Mouse (Mus musculus) C2C12 (cell line): ENCODE measurements around the gene Tmed10. TPM values are rescaled to one million over a fixed set of nuclear protein-coding genes. Genes with fewer than 3 reads are reported as not detected.

Source experiments
- H3K27me3 ChIP-seq: one replicate; pipeline ENCODE4 v1.6.1; 2011; ENCODE audit not compliant: control insufficient read depth, insufficient read depth, insufficient read length
- H3K36me3 ChIP-seq: one replicate; pipeline ENCODE4 v1.6.1; 2011; ENCODE audit not compliant: control insufficient read depth, insufficient read depth
- H3K4me3 ChIP-seq: one replicate; pipeline ENCODE4 v1.5.1; 2011; ENCODE audit warnings: mild to moderate bottlenecking, control low read depth; ENCODE audit not compliant: poor library complexity, insufficient read depth, severe bottlenecking
- H3K79me2 ChIP-seq: one replicate; pipeline ENCODE4 v1.6.1; 2011; ENCODE audit not compliant: control insufficient read depth, insufficient read depth
- H3K79me3 ChIP-seq: one replicate; pipeline ENCODE4 v1.6.1; 2011; ENCODE audit warnings: low read depth, control low read depth
- H3ac ChIP-seq: one replicate; pipeline ENCODE3; 2011; ENCODE audit warnings: low read depth; ENCODE audit not compliant: control insufficient read depth, insufficient read length
- CEBPB ChIP-seq: IDR thresholded peaks from one replicate; pipeline ENCODE4 v1.6.1; 2011; ENCODE audit warnings: low read depth, mild to moderate bottlenecking, control low read depth, moderate library complexity
- CTCF ChIP-seq: IDR thresholded peaks from one replicate; pipeline ENCODE4 v1.5.1; 2011; ENCODE audit not compliant: control insufficient read depth, insufficient read depth, insufficient read length
- FOSL1 ChIP-seq: IDR thresholded peaks from one replicate; pipeline ENCODE4 v1.8.0; 2011; ENCODE audit warnings: mild to moderate bottlenecking, low read length; ENCODE audit not compliant: poor library complexity, insufficient read depth, severe bottlenecking
- MAX ChIP-seq: IDR thresholded peaks from one replicate; pipeline ENCODE4 v1.6.1; 2011; ENCODE audit warnings: mild to moderate bottlenecking, control low read depth
- MYOD1 ChIP-seq: IDR thresholded peaks from one replicate; pipeline ENCODE4 v1.6.1; 2011; ENCODE audit warnings: low read depth; ENCODE audit not compliant: control insufficient read depth, insufficient read length
- MYOG ChIP-seq: IDR thresholded peaks from one replicate; pipeline ENCODE4 v1.6.1; 2011; ENCODE audit not compliant: control insufficient read depth, insufficient read length; ENCODE audit errors: extremely low read depth
- USF1 ChIP-seq: IDR thresholded peaks from one replicate; pipeline ENCODE4 v1.6.1; 2011; ENCODE audit warnings: low read depth, mild to moderate bottlenecking, control low read depth, moderate library complexity
- polyA plus RNA-seq: library from polyadenylated mRNA; unstranded; fragments of >200 nt; fragmentation: generic; extraction: Trizol; gene quantifications from one replicate; pipeline ENCODE4 v1.2.1, GENCODE M21; 2012; ENCODE audit warnings: missing spikeins

The Tmed10 gene
- polyA plus RNA-seq, 1 experiment: 174 TPM

- TF ChIP-seq CEBPB: no peak
- peak; percentile 9 for TF ChIP-seq MYOD1
- no peaks in the 10 kb centered on the region for H3K36me3 ChIP-seq
- H3K27me3 ChIP-seq: no peaks in the 10 kb centered on the region
- H3K79me2 ChIP-seq: no peaks in the 10 kb centered on the region
- no peaks in the 10 kb centered on the region for H3K79me3 ChIP-seq
- H3K4me3 ChIP-seq: no peak overlapping the region
- no peak overlapping the region for H3ac ChIP-seq
Measured at GRCm38 (mm10) chr12:85415876-85416275, 41.2 kb upstream of the Tmed10 start.

GRCm38 (mm10) chr12:85411136-85411535 lies 36.5 kb upstream of the Tmed10 start:
- H3K79me3 ChIP-seq: no peaks in the 10 kb centered on the region
- no peak overlapping the region for H3ac ChIP-seq
- H3K36me3 ChIP-seq: no peaks in the 10 kb centered on the region
- H3K79me2 ChIP-seq: no peaks in the 10 kb centered on the region
- no peak for TF ChIP-seq MYOG
- no peak for TF ChIP-seq USF1
- TF ChIP-seq MYOD1: no peak
- TF ChIP-seq CTCF: no peak
- no peak for TF ChIP-seq CEBPB
- H3K27me3 ChIP-seq: no peaks in the 10 kb centered on the region
- H3K4me3 ChIP-seq: no peak overlapping the region

GRCm38 (mm10) chr12:85397960-85398272 lies 23.3 kb upstream of the Tmed10 start:
- H3K79me2 ChIP-seq: no peaks in the 10 kb centered on the region
- H3K4me3 ChIP-seq: no peak overlapping the region
- no peaks in the 10 kb centered on the region for H3K36me3 ChIP-seq
- H3K79me3 ChIP-seq: no peaks in the 10 kb centered on the region
- H3ac ChIP-seq: no peak overlapping the region
- TF ChIP-seq USF1 (no peak), FOSL1 (no peak), MYOG (no peak), MAX (no peak), CEBPB (no peak), CTCF (no peak), MYOD1 (no peak)
- peaks cover 5% of the 10 kb centered on the region for H3K27me3 ChIP-seq

- no peak overlapping the region for H3K4me3 ChIP-seq
- TF ChIP-seq USF1 (no peak), FOSL1 (no peak), CTCF (no peak)
Measured at GRCm38 (mm10) chr12:85397063-85397959, 22.7 kb upstream of the Tmed10 start.

GRCm38 (mm10) chr12:85393981-85394380 lies 19.3 kb upstream of the Tmed10 start:
- Histone ChIP-seq H3K4me3 (no peak overlapping the region), H3K27me3 (peaks cover 5% of the 10 kb centered on the region), H3K79me3 (no peaks in the 10 kb centered on the region), H3K36me3 (no peaks in the 10 kb centered on the region), H3ac (no peak overlapping the region), H3K79me2 (no peaks in the 10 kb centered on the region)
- TF ChIP-seq USF1: no peak
- TF ChIP-seq FOSL1: no peak
- TF ChIP-seq MYOD1: no peak

More at GRCm38 (mm10) chr12:85397063-85397959, 22.7 kb upstream of the Tmed10 start:
- H3K27me3 ChIP-seq: peaks cover 5% of the 10 kb centered on the region
- no peak overlapping the region for H3ac ChIP-seq
- H3K36me3 ChIP-seq: no peaks in the 10 kb centered on the region
- no peaks in the 10 kb centered on the region for H3K79me2 ChIP-seq
- no peaks in the 10 kb centered on the region for H3K79me3 ChIP-seq

- Histone ChIP-seq H3K4me3 (no peak overlapping the region), H3ac (no peak overlapping the region), H3K79me2 (no peaks in the 10 kb centered on the region), H3K36me3 (no peaks in the 10 kb centered on the region), H3K27me3 (peaks cover 5% of the 10 kb centered on the region), H3K79me3 (no peaks in the 10 kb centered on the region)
- TF ChIP-seq FOSL1 (no peak), MYOG (no peak), CTCF (no peak), MAX (no peak), MYOD1 (no peak), USF1 (no peak), CEBPB (no peak)
Measured at GRCm38 (mm10) chr12:85393526-85393925, 18.9 kb upstream of the Tmed10 start.
